ENCODE assay signal across 8 mouse cellular contexts in the genomic region with DNA sequence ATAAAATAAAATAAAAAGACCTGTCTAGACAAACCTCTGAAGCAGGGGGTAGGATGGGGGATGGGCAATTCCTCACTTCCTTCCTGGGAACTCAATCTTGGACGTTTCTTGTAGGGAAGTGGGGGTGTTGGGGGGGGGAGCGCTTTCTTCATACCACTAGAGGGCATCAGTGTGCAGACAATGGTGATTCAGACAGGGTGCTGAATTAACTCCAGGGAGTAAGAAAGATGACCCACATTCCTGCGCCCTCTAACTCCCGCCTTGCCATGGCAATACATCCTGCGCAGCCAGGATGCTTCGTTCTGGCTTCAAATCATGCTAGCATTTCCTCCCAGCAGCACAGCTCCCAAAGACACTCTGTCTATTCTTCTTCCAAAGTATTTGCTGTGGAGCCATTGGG.
A peak's percentile ranks its signal among the peaks of the same experiment; 100 is the strongest.
DNase-seq lines count a peak whose midpoint lies in the region; ATAC-seq lines count a peak whose summit lies in the region.

No protein-coding gene starts in this region.

- no peak overlapping the region for H3K27ac ChIP-seq in heart, embryonic 11.5 days (ENCODE audit: low read depth, low read length)

- no peaks in the 10 kb centered on the region for H3K9me3 ChIP-seq in heart, embryonic 11.5 days (replicated peaks; ENCODE audit: control insufficient read depth, low read length)

- peak; percentile 7 for DNase-seq in heart, postnatal 4 days
- DNase-seq in ovary, adult 18-20 months (ENCODE audit: low spot score) = peak; percentile 2
- no peak for DNase-seq in ovary, postnatal 10 days (ENCODE audit: low spot score)
- DNase-seq in embryo, embryonic 10.5 days (ENCODE audit: low spot score) = peak; percentile 65
- DNase-seq in retina, embryonic 14.5 days (ENCODE audit: low spot score) = peak; percentile 63
- no peak for DNase-seq in thymus, adult 18-20 months

- H3K4me1 ChIP-seq in heart, embryonic 11.5 days (ENCODE audit: control insufficient read depth, insufficient read depth, low read length) = no peaks in the 10 kb centered on the region

- no peak for ATAC-seq in heart, embryonic 11.5 days (replicated peaks; ENCODE audit: insufficient number of reproducible peaks, low FRiP score, low TSS enrichment)
- ATAC-seq in granulocyte monocyte progenitor cell, adult 5-6 weeks (replicated peaks; ENCODE audit: poor library complexity, severe bottlenecking) = no peak

- no peak overlapping the region for H3K4me2 ChIP-seq in heart, embryonic 11.5 days

- WGBS in heart, embryonic 11.5 days (ENCODE audit: insufficient replicate concordance) = 22% methylated on average over 6 of the region's 6 CpGs

- H3K4me3 ChIP-seq in heart, embryonic 11.5 days (ENCODE audit: low read depth, low read length) = no peak overlapping the region

- no peaks in the 10 kb centered on the region for H3K36me3 ChIP-seq in heart, embryonic 11.5 days (ENCODE audit: control insufficient read depth, insufficient read depth, low read length)

- no peaks in the 10 kb centered on the region for H3K27me3 ChIP-seq in heart, embryonic 11.5 days (ENCODE audit: control insufficient read depth, insufficient read depth, low read length)

- H3K9ac ChIP-seq in heart, embryonic 11.5 days (ENCODE audit: low read depth, low read length) = no peak overlapping the region

Comparison
In these comparisons a context has a peak if more than half of its experiments do, and no peak if none do; other contexts are left out.
1. DNase-seq: peak in heart, postnatal 4 days (single experiment), ovary, adult 18-20 months (single experiment), embryo, embryonic 10.5 days (single experiment) and retina, embryonic 14.5 days (single experiment); none in ovary, postnatal 10 days (single experiment) and thymus, adult 18-20 months (0 of 2).